Mouse (Mus musculus) liver, adult (tissue): Measurements from ENCODE around the gene Slc12a8.

Experiments used
- GATA4 ChIP-seq: IDR thresholded peaks from 2 replicates; pipeline ENCODE4 v1.6.1; 2014; ENCODE audit warnings: mild to moderate bottlenecking, low read length; ENCODE audit not compliant: insufficient replicate concordance

Slc12a8 gene

GRCm38 (mm10) chr16:33516807-33517565 is at the start of gene Slc12a8:
TSS of gene Slc12a8 (plus strand) at chr16:33517328.
- no peak for TF ChIP-seq GATA4

- no peak for TF ChIP-seq GATA4
These were observed 49.7 kb upstream of the Slc12a8 start for GRCm38 (mm10) chr16:33467451-33467850.

GRCm38 (mm10) chr16:33469973-33470372 is 47.2 kb upstream of the Slc12a8 start:
- no peak for TF ChIP-seq GATA4

- TF ChIP-seq GATA4: no peak
These were observed 42.7 kb upstream of the Slc12a8 start for GRCm38 (mm10) chr16:33474381-33474780.

GRCm38 (mm10) chr16:33479926-33480325 is 37.2 kb upstream of the Slc12a8 start:
- TF ChIP-seq GATA4: no peak

- no peak for TF ChIP-seq GATA4
These were observed 36.0 kb upstream of the Slc12a8 start for GRCm38 (mm10) chr16:33481148-33481547.

- TF ChIP-seq GATA4: no peak
These were observed 34.8 kb upstream of the Slc12a8 start for GRCm38 (mm10) chr16:33482309-33482708.

GRCm38 (mm10) chr16:33487709-33488108 is 29.4 kb upstream of the Slc12a8 start:
- no peak for TF ChIP-seq GATA4

- no peak for TF ChIP-seq GATA4
These were observed 22.8 kb upstream of the Slc12a8 start for GRCm38 (mm10) chr16:33494374-33494773.

- TF ChIP-seq GATA4: no peak
These were observed 9.0 kb upstream of the Slc12a8 start for GRCm38 (mm10) chr16:33508082-33508481.

GRCm38 (mm10) chr16:33512555-33512954 is 4.6 kb upstream of the Slc12a8 start:
- no peak for TF ChIP-seq GATA4

- no peak for TF ChIP-seq GATA4
These were observed 499 bp downstream of the Slc12a8 start for GRCm38 (mm10) chr16:33517627-33518026.

- TF ChIP-seq GATA4: no peak
These were observed 1.1 kb downstream of the Slc12a8 start for GRCm38 (mm10) chr16:33518236-33518635.

- TF ChIP-seq GATA4: no peak
These were observed 2.9 kb downstream of the Slc12a8 start for GRCm38 (mm10) chr16:33519916-33520568.

GRCm38 (mm10) chr16:33522516-33522915 is 5.4 kb downstream of the Slc12a8 start:
- no peak for TF ChIP-seq GATA4

GRCm38 (mm10) chr16:33523571-33523970 is 6.4 kb downstream of the Slc12a8 start:
- TF ChIP-seq GATA4: no peak

- no peak for TF ChIP-seq GATA4
These were observed 12.7 kb downstream of the Slc12a8 start for GRCm38 (mm10) chr16:33529502-33530454.
